9 mouse cellular contexts compared by ENCODE assay signal in the genomic region with DNA sequence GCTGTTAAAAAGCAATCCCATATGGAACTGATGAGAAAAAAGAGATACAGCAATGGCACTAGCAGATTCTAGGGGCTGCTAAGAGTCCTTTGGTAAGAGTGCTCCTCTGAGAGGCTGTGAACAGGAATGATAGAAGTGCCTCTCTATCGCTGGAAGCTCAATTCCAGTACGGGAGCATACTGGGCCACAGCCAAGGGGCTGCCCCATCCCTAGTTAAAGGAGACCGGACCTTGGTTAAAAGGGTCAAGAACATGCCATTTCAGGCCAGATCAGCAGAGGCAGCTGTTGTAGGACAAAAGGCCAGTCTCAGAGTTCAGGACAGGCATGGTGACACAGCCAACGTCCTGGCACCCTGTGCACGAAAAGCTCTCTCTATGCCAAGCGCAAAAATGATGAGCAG. TPM values are rescaled to one million over a fixed set of nuclear protein-coding genes. Genes with fewer than 3 reads are reported as not detected.
A peak's percentile ranks its signal among the peaks of the same experiment; 100 is the strongest.
DNase-seq lines count a peak whose midpoint lies in the region; ATAC-seq and TF ChIP-seq lines count a peak whose summit lies in the region.
"Had no signal": no experiment of that assay in that cellular context is flagged by ENCODE, and none has a peak within 500 bp of the region (broad histone marks: within the 10 kb centered on the region; RNA-seq: fewer than 3 reads in every experiment).

No protein-coding gene starts in this region.

- H3K27me3 ChIP-seq in midbrain, postnatal 0 days (ENCODE audit: insufficient read depth, low read length) = no peaks in the 10 kb centered on the region
- peaks cover 26% of the 10 kb centered on the region for H3K27me3 ChIP-seq in liver, embryonic 11.5 days (replicated peaks; ENCODE audit: control insufficient read depth, insufficient read depth, low read length)

- H3K4me3 ChIP-seq in gastrocnemius, adult 2 months = peak overlapping the region; percentile 86
- peak overlapping the region; percentile 71 for H3K4me3 ChIP-seq in midbrain, postnatal 0 days (ENCODE audit: low read depth, low read length)
- H3K4me3 ChIP-seq in liver, embryonic 11.5 days (ENCODE audit: low read depth, low read length) = no peak overlapping the region

- H3K27ac ChIP-seq in gastrocnemius, adult 2 months = peak overlapping the region; percentile 88
- H3K27ac ChIP-seq in midbrain, postnatal 0 days (ENCODE audit: low read depth, low read length) = peak overlapping the region; percentile 82; the same call in 1 of the 2 replicates
- H3K27ac ChIP-seq in liver, embryonic 11.5 days (ENCODE audit: low read depth, low read length) = no peak overlapping the region

- peak overlapping the region; percentile 89 for H3K9ac ChIP-seq in midbrain, postnatal 0 days (replicated peaks; ENCODE audit: low read length, poor library complexity, severe bottlenecking)
- no peak overlapping the region for H3K9ac ChIP-seq in liver, embryonic 11.5 days (ENCODE audit: low read depth, low read length)

- ATAC-seq in midbrain, postnatal 0 days (ENCODE audit: low FRiP score) = no peak
- ATAC-seq in liver, embryonic 11.5 days (replicated peaks; ENCODE audit: low FRiP score) = no peak

- H3K9me3 ChIP-seq in midbrain, postnatal 0 days (ENCODE audit: low read length) = no peaks in the 10 kb centered on the region
- H3K9me3 ChIP-seq in liver, embryonic 11.5 days (ENCODE audit: control insufficient read depth, low read length) = no peaks in the 10 kb centered on the region

- intact Hi-C loops in gastrocnemius, adult 2 months (cut with DNase I) = no loop called here
- intact Hi-C loops in left cerebral cortex, postnatal 25 days (cut with DNase I) = no loop called here
- intact Hi-C loops in left cerebral cortex, postnatal 4 days (cut with DNase I) = no loop called here

- H3K4me1 ChIP-seq in midbrain, postnatal 0 days (ENCODE audit: insufficient read depth, low read length) = peaks cover 14% of the 10 kb centered on the region; the same call in 1 of the 2 replicates
- no peaks in the 10 kb centered on the region for H3K4me1 ChIP-seq in liver, embryonic 11.5 days (replicated peaks; ENCODE audit: control insufficient read depth, insufficient read depth, low read length)

- no peak for TF ChIP-seq CTCF in gastrocnemius, adult 2 months (IDR thresholded peaks at IDR 0.05)
- TF ChIP-seq CTCF in midbrain, postnatal 0 days (IDR thresholded peaks at IDR 0.05) = no peak

- DNase-seq in gastrocnemius, adult 2 months = peak; percentile 60
- DNase-seq in gastrocnemius, postnatal 4 days (ENCODE audit: low spot score in 2 of 2) = no peak
- DNase-seq in left cerebral cortex, postnatal 25 days (ENCODE audit: low spot score in 2 of 2) = peak; percentile 20 to 38
- no peak for DNase-seq in left cerebral cortex, postnatal 4 days
- peak; percentile 51 to 56 for DNase-seq in cerebellum, postnatal 36 days
- DNase-seq in midbrain, postnatal 0 days (ENCODE audit: low spot score) = no peak
- DNase-seq in urinary bladder, postnatal 25 days (ENCODE audit: low spot score) = no peak
- DNase-seq in liver, embryonic 11.5 days (ENCODE audit: low spot score) = no peak

- peak overlapping the region; percentile 90 for H3K4me2 ChIP-seq in midbrain, postnatal 0 days (ENCODE audit: low read depth, low read length, poor library complexity, severe bottlenecking)
- H3K4me2 ChIP-seq in liver, embryonic 11.5 days = no peak overlapping the region

- H3K36me3 ChIP-seq in midbrain, postnatal 0 days (ENCODE audit: insufficient read depth, low read length) = no peaks in the 10 kb centered on the region
- H3K36me3 ChIP-seq in liver, embryonic 11.5 days (ENCODE audit: control insufficient read depth, insufficient read depth, low read length) = no peaks in the 10 kb centered on the region

- 72% methylated on average over 6 of the region's 6 CpGs for WGBS in midbrain, postnatal 0 days
- 82% methylated on average over 6 of the region's 6 CpGs for WGBS in liver, embryonic 11.5 days

RNA-seq across cellular contexts. Expression of gene Larp6, which starts 1.4 kb away (rescaled TPM):
- total RNA-seq in gastrocnemius, adult 2 months (2021) = 1 to 10 TPM; 1.1 to 2.2 TPM
- total RNA-seq in gastrocnemius, postnatal 4 days (2021) = 1 to 10 TPM; 2.4 to 2.9 TPM
- 10 to 100 TPM; 36.5 to 36.7 TPM for total RNA-seq in left cerebral cortex, postnatal 25 days (2021)
- total RNA-seq in left cerebral cortex, postnatal 4 days (2021) = 10 to 100 TPM; 29.4 to 29.5 TPM
- total RNA-seq in midbrain, postnatal 0 days (2014; rRNA removed) = 37.3 and 42.6 TPM in 2 replicates
- polyA plus RNA-seq in midbrain, postnatal 0 days (2015; fragmentation: Nextera tagmentation; extraction: Ambion mirVana) = 30.4 and 31.4 TPM in 2 replicates
- 0.31 and 0.38 TPM in 2 replicates for polyA plus RNA-seq in liver, embryonic 11.5 days (2014; fragmentation: Nextera tagmentation; extraction: Ambion mirVana)
- total RNA-seq: liver, adult 2 months had no signal
- polyA plus RNA-seq: liver, adult 2 months had no signal

RNA-seq across cellular contexts. Expression of gene Lrrc49, which starts 26.2 kb away (rescaled TPM):
- total RNA-seq in gastrocnemius, adult 2 months (2021) = 1 to 10 TPM; 2.5 to 3.2 TPM
- total RNA-seq in gastrocnemius, postnatal 4 days (2021) = 10 to 100 TPM in 1 of 2 experiments, 1 to 10 TPM in 1; 9.4 to 10.2 TPM
- 10 to 100 TPM; 82.9 to 88.3 TPM for total RNA-seq in left cerebral cortex, postnatal 25 days (2021)
- 10 to 100 TPM; 86.6 to 86.9 TPM for total RNA-seq in left cerebral cortex, postnatal 4 days (2021)
- total RNA-seq in midbrain, postnatal 0 days (2014; rRNA removed) = 79.2 and 86.5 TPM in 2 replicates
- polyA plus RNA-seq in midbrain, postnatal 0 days (2015; fragmentation: Nextera tagmentation; extraction: Ambion mirVana) = 69.2 and 72.0 TPM in 2 replicates
- 4.3 and 4.4 TPM in 2 replicates for polyA plus RNA-seq in liver, embryonic 11.5 days (2014; fragmentation: Nextera tagmentation; extraction: Ambion mirVana)

Comparison
In these comparisons a context has a peak if more than half of its experiments do, and no peak if none do; other contexts are left out.
1. DNase-seq: peak in gastrocnemius, adult 2 months (single experiment), left cerebral cortex, postnatal 25 days (2 of 2) and cerebellum, postnatal 36 days (2 of 2); none in gastrocnemius, postnatal 4 days (0 of 2), left cerebral cortex, postnatal 4 days (single experiment), midbrain, postnatal 0 days (single experiment), urinary bladder, postnatal 25 days (single experiment) and liver, embryonic 11.5 days (single experiment).